Mouse (Mus musculus): ENCODE measurements around the gene Rab5c.

The Rab5c gene

GRCm38 (mm10) chr11:100754021-100754692 lies 16.1 kb upstream of the Rab5c start:
- no peak for DNase-seq (ENCODE audit: inconsistent age in 2 of 2, low spot score in 1 of 2)

GRCm38 (mm10) chr11:100752294-100752693 lies 14.3 kb upstream of the Rab5c start:
- no peak for DNase-seq (ENCODE audit: inconsistent age in 2 of 2, low spot score in 1 of 2)

DNA sequence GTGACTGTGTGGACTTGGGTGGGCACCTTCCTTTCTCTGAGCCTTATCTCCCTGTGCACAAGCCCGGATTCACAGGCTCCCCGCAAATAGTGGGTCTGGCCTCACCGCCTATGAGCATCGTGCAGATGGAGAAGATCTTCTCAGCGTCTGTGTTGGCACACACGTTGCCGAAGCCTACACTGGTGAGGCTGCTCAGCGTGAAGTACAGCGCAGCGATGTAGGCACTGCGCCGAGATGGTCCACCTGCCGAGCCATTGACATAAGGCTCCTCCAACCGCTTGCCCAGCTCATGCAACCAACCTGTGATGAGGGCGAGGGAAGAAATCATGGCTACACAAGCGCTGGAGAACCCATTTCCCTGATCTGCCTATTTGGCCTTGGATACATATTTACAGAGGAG lies 12.1 kb upstream of the Rab5c start:
- DNase-seq (ENCODE audit: inconsistent age in 2 of 2, low spot score in 1 of 2) = no peak

DNA sequence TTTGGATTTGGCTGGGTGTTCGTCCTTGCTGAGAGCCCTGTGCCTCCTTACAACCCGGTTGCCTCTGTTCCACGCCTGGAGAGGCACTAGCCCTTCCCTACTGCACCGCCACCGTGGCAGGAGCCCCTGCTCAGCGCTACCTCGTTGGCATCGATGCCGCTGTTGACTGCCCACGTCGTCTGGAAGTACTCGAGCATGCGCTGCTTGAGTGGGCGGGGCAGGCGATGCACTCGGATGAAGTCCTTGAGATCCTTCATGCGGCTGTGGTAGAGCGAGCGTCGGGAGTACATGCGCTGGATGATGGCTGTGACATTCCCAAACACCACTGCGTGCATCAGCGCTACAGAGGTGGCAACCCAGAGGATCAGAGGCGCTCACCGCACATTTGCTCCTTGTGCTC lies 11.5 kb upstream of the Rab5c start:
- DNase-seq (ENCODE audit: inconsistent age in 2 of 2, low spot score in 1 of 2) = peak in 1 of 2 experiments; percentile 55

- DNase-seq (ENCODE audit: inconsistent age in 2 of 2, low spot score in 1 of 2) = no peak
Measured at GRCm38 (mm10) chr11:100748620-100749019, 10.6 kb upstream of the Rab5c start.

- DNase-seq (ENCODE audit: inconsistent age in 2 of 2, low spot score in 1 of 2) = no peak
Measured at GRCm38 (mm10) chr11:100747114-100747513, 9.1 kb upstream of the Rab5c start.

- DNase-seq (ENCODE audit: inconsistent age in 2 of 2, low spot score in 1 of 2) = no peak
Measured at GRCm38 (mm10) chr11:100746546-100746945, 8.5 kb upstream of the Rab5c start.

DNA sequence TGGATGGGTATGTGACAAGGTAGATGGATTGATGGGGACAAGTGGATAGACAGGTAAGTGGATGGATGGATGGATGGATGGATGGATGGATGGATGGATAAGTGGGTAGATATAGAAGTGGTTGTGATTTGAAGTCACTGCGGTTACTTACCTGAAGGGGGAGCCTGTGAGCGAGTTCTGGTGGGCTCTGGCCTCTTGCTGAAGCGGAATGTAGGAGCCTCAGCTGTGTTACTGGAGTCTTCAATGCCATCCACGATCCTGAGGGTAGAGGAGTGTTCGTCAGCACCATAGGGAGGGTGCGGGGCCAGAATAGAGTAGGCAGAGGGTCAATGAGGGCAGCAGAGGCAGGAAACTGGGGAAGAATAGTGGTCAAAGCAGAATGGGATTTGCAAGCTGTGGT lies 7.1 kb upstream of the Rab5c start:
- DNase-seq (ENCODE audit: inconsistent age in 2 of 2, low spot score in 1 of 2) = peak; percentile 54 to 79

DNA sequence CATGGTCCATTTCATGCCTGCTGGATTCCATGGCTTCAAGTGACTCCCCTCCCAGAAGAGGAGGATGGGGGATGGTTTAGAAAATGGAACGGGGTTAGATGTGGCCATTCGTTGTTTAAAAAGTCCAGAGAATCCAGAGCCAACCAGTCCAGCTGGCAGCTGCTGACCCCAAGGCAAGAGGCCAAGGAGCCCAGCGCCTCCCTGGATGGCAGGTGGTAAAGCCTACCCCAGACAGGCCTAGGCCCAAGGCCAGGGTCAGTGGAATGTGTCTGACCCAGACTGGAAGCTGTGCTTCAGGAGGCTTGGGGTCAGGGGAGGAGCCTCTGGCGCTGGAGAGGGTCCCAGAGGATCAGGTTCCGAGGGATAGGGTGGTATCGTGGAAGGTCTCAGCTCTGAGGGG lies 3.3 kb upstream of the Rab5c start:
- DNase-seq (ENCODE audit: inconsistent age in 2 of 2, low spot score in 1 of 2) = no peak

- DNase-seq (ENCODE audit: inconsistent age in 2 of 2, low spot score in 1 of 2) = no peak
Measured at GRCm38 (mm10) chr11:100738749-100739148, 734 bp upstream of the Rab5c start.

DNA sequence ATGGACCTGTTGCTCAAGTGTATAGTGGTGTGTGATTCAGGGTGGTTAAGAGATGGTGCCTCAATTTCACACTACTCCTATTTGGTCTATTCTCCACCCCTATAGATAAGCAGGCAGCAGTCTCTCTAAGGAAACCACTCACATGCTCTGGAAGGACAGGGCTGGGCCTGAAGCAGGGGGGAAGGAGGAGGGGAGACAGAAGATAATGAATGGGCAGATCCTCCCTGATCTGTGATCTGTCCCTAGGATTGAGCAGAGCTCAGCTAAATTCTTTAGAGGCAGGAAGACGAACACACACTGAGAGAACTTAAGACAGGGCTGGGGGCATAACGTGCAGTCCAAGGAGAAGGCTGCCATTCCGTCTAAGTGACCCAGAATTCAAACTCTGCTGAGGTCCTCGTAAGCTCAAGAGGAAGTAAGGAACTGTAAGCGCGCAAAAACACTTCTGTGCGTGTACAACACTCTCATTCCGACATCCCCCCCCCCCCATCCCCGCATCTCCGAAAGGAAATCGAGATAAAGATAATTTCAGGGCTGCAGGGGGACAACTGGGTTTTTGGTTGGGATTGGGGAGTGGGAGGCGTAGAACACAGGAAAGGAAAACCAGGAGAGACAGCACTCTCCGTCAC lies 796 bp downstream of the Rab5c start:
- no peak for DNase-seq (ENCODE audit: inconsistent age in 2 of 2, low spot score in 1 of 2)

DNA sequence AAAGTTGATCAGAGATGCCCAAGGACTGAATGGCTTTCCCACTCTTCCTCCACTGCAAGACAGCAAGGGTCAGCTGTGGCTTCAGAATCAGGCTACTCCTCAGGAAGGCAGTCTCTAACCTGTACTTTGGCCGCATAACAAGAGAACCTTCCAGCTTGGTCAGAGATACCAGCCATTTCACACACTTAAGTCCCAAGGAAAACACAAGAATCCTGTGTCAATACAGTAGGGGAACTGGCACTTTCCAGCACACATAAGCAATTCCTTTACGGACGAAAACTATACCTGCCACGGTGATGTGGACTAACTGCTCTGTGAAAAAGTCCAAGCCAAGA lies 1.3 kb downstream of the Rab5c start:
- DNase-seq (ENCODE audit: inconsistent age in 2 of 2, low spot score in 1 of 2) = no peak

DNA sequence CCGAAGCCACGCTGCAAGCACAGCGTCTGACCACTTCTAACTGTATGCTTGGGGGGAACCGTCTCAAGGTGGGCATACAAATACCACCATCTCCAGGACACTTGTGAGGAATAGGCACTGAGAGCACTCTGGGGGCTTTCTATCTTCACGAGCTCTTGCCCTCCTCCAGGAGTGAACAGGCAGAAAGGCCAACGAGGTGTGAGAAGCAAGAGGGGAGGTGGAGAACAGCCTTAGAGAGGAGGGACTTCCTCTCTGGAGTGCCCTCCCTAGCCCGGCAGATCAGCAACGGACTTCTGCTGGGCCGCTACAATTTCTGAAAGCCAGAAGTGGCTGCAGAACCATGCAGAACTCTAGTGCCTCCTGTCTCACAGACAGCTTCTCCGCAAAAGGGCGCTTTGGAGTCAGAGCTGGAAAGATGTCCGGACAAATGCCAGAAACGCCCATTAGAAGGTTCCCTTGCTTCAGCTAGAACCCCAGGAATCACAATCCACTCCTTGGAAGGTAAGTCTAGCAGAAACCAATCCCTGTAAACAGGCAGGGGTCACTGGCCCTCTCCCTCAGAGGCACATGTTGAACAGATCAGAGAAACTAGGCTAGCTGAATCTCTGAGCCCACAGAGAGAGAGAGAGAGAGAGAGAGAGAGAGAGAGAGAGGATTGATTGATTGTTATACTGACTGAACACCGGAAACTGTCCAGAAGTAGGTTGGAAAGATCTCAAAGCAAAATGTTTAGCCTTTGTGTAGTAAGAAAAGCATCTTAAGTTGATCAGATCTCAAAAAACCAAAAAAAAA lies 1.9 kb downstream of the Rab5c start:
- peak in 1 of 2 experiments; percentile 62 for DNase-seq (ENCODE audit: inconsistent age in 2 of 2, low spot score in 1 of 2)

GRCm38 (mm10) chr11:100735134-100735865 lies 2.7 kb downstream of the Rab5c start:
- DNase-seq (ENCODE audit: inconsistent age in 2 of 2, low spot score in 1 of 2) = no peak

- no peak for DNase-seq (ENCODE audit: inconsistent age in 2 of 2, low spot score in 1 of 2)
Measured at GRCm38 (mm10) chr11:100730477-100731205, 7.4 kb downstream of the Rab5c start.

- DNase-seq (ENCODE audit: inconsistent age in 2 of 2, low spot score in 1 of 2) = peak in 1 of 2 experiments; percentile 26
Measured at GRCm38 (mm10) chr11:100729976-100730375, 8.0 kb downstream of the Rab5c start.

DNA sequence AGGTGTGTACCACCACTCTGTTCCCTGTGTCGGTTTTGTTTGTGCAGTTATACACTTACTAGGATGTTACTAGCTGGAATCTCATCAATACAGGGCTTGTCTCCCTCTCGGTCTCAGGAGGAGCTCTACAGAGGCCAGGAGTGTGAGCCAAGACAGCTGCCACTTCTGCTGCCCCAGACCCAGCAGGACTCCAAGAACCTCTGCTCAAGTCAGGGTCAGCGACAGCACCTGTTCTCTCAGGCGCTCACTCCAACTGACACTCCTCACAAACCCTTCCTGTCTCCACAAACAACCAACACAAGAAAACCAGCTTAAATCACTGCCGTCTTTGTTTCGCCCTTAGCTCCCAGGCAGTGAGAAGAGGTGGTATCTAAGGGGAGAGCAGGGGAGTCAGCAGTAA lies 9.4 kb downstream of the Rab5c start:
- DNase-seq (ENCODE audit: inconsistent age in 2 of 2, low spot score in 1 of 2) = no peak

DNA sequence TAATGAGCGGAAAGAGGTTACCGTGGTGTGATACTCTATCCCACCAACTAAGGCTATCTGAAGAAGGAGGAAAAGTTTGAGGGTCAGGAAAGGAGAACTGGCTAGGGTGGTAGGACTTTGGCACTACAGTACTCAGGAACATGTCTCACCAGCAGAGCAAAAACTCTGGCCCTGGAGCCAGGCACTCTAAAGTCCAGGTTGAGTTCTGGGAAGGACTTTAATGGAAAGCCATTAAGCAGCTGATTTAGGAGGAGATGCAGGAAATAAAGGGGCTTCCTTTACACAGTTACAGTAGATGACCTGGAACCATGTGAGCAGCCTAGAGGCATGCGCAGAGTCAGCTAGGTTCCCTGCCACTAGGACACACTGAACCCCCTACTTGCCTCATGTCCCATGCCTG lies 10.8 kb downstream of the Rab5c start:
- peak in 1 of 2 experiments; percentile 24 for DNase-seq (ENCODE audit: inconsistent age in 2 of 2, low spot score in 1 of 2)

GRCm38 (mm10) chr11:100724919-100725512 lies 13.0 kb downstream of the Rab5c start:
- peak in 1 of 2 experiments; percentile 58 for DNase-seq (ENCODE audit: inconsistent age in 2 of 2, low spot score in 1 of 2)

DNA sequence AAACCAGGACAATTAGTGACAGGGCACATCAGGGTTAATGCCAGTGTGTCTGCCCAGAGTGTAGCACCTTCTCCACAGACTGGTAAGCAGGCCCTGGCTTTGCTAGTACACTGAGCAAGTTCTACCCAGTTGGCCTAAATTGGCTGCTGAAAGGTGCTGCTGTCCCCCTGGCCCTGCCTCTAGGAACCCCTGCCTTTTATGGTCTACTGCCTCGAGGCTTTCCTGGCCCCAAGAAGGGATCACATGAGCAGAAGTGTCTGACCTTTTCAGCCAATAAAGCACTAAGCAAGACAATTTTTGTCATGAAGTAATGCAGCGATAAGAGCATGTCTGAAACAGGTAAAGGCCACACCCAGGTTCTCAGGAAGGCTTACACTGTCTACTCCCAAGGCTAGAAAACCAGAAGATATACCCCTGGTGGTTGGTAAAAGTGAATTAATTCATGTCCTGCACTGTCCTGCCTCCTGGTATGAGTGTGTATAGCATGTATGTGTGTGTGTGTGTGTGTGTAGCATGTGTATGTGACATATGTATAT lies 15.5 kb downstream of the Rab5c start:
- peak in 1 of 2 experiments; percentile 30 for DNase-seq (ENCODE audit: inconsistent age in 2 of 2, low spot score in 1 of 2)

Measured in adrenal gland, adult (tissue).